12 mouse cellular contexts compared by ENCODE assay signal in the genomic region with DNA sequence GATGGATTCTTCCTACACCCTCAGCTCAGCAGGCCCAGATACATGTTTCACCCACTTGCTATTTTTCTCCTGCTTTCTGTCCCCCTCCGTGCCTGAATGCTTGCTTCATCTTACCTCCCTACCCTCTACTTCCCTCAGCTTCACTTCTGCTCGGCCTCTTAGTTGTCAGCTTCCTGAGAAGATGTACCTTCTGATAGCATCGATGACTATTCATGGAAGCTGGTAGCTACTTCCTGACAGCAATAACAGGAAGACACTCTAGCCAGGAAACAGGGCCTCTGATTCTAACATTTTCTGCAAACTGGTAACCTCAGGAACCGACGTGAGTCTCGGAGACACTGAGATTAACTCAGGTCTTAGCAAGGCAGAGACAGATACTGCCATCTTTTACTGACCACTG. TPM values are rescaled to one million over a fixed set of nuclear protein-coding genes. Genes with fewer than 3 reads are reported as not detected.
DNase-seq lines count a peak whose midpoint lies in the region; ATAC-seq and TF ChIP-seq lines count a peak whose summit lies in the region.
"Had no signal": no experiment of that assay in that cellular context is flagged by ENCODE, and none has a peak within 500 bp of the region (broad histone marks: within the 10 kb centered on the region; RNA-seq: fewer than 3 reads in every experiment).

No protein-coding gene starts in this region.

- H3K4me2 ChIP-seq in liver, embryonic 12.5 days: peak overlapping the region; percentile 17
- H3K4me2 ChIP-seq: heart, embryonic 13.5 days had no signal

- H3K9me3 ChIP-seq in liver, embryonic 12.5 days (replicated peaks): no peaks in the 10 kb centered on the region
- H3K9me3 ChIP-seq: embryonic facial prominence, embryonic 10.5 days; heart, embryonic 13.5 days had no signal

- 5% methylated on average over 6 of the region's 6 CpGs for WGBS in thymus, adult 2 months
- 21% methylated on average over 6 of the region's 6 CpGs for WGBS in liver, embryonic 12.5 days (ENCODE audit: insufficient replicate concordance)

- intact Hi-C loops in heart, postnatal 25 days (cut with DNase I): no loop called here

- H3K27me3 ChIP-seq in thymus, adult 2 months (ENCODE audit: control insufficient read depth, insufficient read depth, low read length): no peaks in the 10 kb centered on the region
- no peaks in the 10 kb centered on the region for H3K27me3 ChIP-seq in liver, embryonic 12.5 days (replicated peaks)

- H3K27ac ChIP-seq in thymus, adult 2 months (ENCODE audit: control insufficient read depth, insufficient read depth, low read length): peak overlapping the region; percentile 72
- peak overlapping the region; percentile 97 for H3K27ac ChIP-seq in liver, embryonic 12.5 days
- H3K27ac ChIP-seq: embryonic facial prominence, embryonic 10.5 days; heart, embryonic 13.5 days; layer of hippocampus, adult 2 months had no signal

- ATAC-seq in liver, embryonic 12.5 days: no peak
- ATAC-seq: forebrain, embryonic 16.5 days had no signal

- no peak for TF ChIP-seq POLR2A in thymus, adult 2 months (IDR thresholded peaks at IDR 0.05; ENCODE audit: control insufficient read depth, extremely low read depth, insufficient read depth, low read length, poor library complexity)

- H3K9ac ChIP-seq in liver, embryonic 12.5 days: peak overlapping the region; percentile 61
- H3K9ac ChIP-seq: heart, embryonic 13.5 days had no signal

- no peak for TF ChIP-seq CTCF in thymus, adult 2 months (IDR thresholded peaks at IDR 0.05; ENCODE audit: borderline replicate concordance, control insufficient read depth, extremely low read depth, insufficient read depth, low read length, poor library complexity)

- DNase-seq in heart, adult 9 months (ENCODE audit: low spot score in 2 of 2): peak; percentile 37 to 52
- no peak for DNase-seq in heart, postnatal 25 days (ENCODE audit: low spot score)
- peak; percentile 26 for DNase-seq in thymus, adult 2 months
- no peak for DNase-seq in thymus, adult 18-20 months
- peak; percentile 47 for DNase-seq in thymus, postnatal 25 days
- DNase-seq in layer of hippocampus, adult 18-20 months (ENCODE audit: low spot score in 2 of 2): no peak
- no peak for DNase-seq in gastrocnemius, adult 8-10 months (ENCODE audit: low spot score in 2 of 2)

- H3K36me3 ChIP-seq in thymus, adult 2 months (ENCODE audit: control insufficient read depth, insufficient read depth, low read length): no peaks in the 10 kb centered on the region
- no peaks in the 10 kb centered on the region for H3K36me3 ChIP-seq in liver, embryonic 12.5 days
- H3K36me3 ChIP-seq: embryonic facial prominence, embryonic 10.5 days; heart, embryonic 13.5 days had no signal

- H3K4me3 ChIP-seq in thymus, adult 2 months (ENCODE audit: control insufficient read depth, insufficient read depth, low read length): no peak overlapping the region
- no peak overlapping the region for H3K4me3 ChIP-seq in liver, embryonic 12.5 days
- H3K4me3 ChIP-seq: embryonic facial prominence, embryonic 10.5 days; heart, embryonic 13.5 days; layer of hippocampus, adult 2 months had no signal

- H3K4me1 ChIP-seq in thymus, adult 2 months (replicated peaks; ENCODE audit: control insufficient read depth, insufficient read depth, low read length): peaks cover 41% of the 10 kb centered on the region
- H3K4me1 ChIP-seq in liver, embryonic 12.5 days: peaks cover 86% of the 10 kb centered on the region

RNA-seq across cellular contexts. Expression of a gene that starts 1.5 kb away (rescaled TPM):
- 10 to 100 TPM; 73.5 to 76.4 TPM for total RNA-seq in heart, postnatal 25 days (2021)
- polyA plus RNA-seq in thymus, adult 2 months (2012; rRNA removed): 112 and 127 TPM in 2 replicates
- polyA plus RNA-seq in liver, embryonic 12.5 days (2016; fragmentation: Nextera tagmentation; extraction: Ambion mirVana): 308 and 327 TPM in 2 replicates
- total RNA-seq in layer of hippocampus, adult 18-20 months (2021): 100 to 1,000 TPM; 218 to 219 TPM
- total RNA-seq in gastrocnemius, adult 8-10 months (2022): 10 to 100 TPM; 21.9 to 27.5 (median 24.5) TPM

Comparison
In these comparisons a context has a peak if more than half of its experiments do, and no peak if none do; other contexts are left out.
1. DNase-seq: peak in heart, adult 9 months (2 of 2), thymus, adult 2 months (single experiment) and thymus, postnatal 25 days (single experiment); none in heart, postnatal 25 days (single experiment), thymus, adult 18-20 months (0 of 2), layer of hippocampus, adult 18-20 months (0 of 2) and gastrocnemius, adult 8-10 months (0 of 2).